In genomic region chr12:106010065-106010915, GRCm38 (mm10) we compare ENCODE assay signal across 8 mouse cellular contexts. TPM values are rescaled to one million over a fixed set of nuclear protein-coding genes. Genes with fewer than 3 reads are reported as not detected.
DNase-seq lines count a peak whose midpoint lies in the region; ATAC-seq lines count a peak whose summit lies in the region.

TSS of gene Vrk1 (plus strand) at chr12:106010228.

- 0 out of 2 replicates have a peak, but pooled peaks cover 3% of the 10 kb centered on the region for H3K9me3 ChIP-seq in forebrain, embryonic 14.5 days (replicated peaks; ENCODE audit: control insufficient read depth, low read length)
- no peaks in the 10 kb centered on the region for H3K9me3 ChIP-seq in neural tube, embryonic 15.5 days (replicated peaks)

- peak within 1 kb of the TSS; percentile 86 for H3K4me2 ChIP-seq in forebrain, embryonic 14.5 days (ENCODE audit: low read length)
- H3K4me2 ChIP-seq in neural tube, embryonic 15.5 days = peak within 1 kb of the TSS; percentile 93

- peak; percentile 98 for DNase-seq in ES-CJ7 (ENCODE audit: low read depth, low spot score)
- DNase-seq in cerebellum, adult 11 months = peak; percentile 93
- DNase-seq in forebrain, embryonic 14.5 days (ENCODE audit: low spot score) = peak; percentile 100
- peak; percentile 93 to 94 for DNase-seq in heart, postnatal 14 days
- peak; percentile 97 for DNase-seq in layer of hippocampus, adult 11-12 months (ENCODE audit: low spot score)
- DNase-seq in lung, adult 18-20 months = peak; percentile 98
- DNase-seq in testis, postnatal 14 days (ENCODE audit: low spot score) = peak; percentile 97

- H3K27ac ChIP-seq in forebrain, embryonic 14.5 days (ENCODE audit: low read depth, low read length) = peak within 1 kb of the TSS; percentile 15; the same call in 1 of the 2 replicates
- H3K27ac ChIP-seq in neural tube, embryonic 15.5 days (replicated peaks) = peak within 1 kb of the TSS; percentile 70

- WGBS in forebrain, embryonic 14.5 days = 1% methylated on average over 70 of the region's 72 CpGs
- WGBS in neural tube, embryonic 15.5 days = under 1% methylated on average over 71 of the region's 72 CpGs

- H3K4me3 ChIP-seq in forebrain, embryonic 14.5 days (ENCODE audit: low read depth, low read length) = peak within 1 kb of the TSS; percentile 76
- H3K4me3 ChIP-seq in neural tube, embryonic 15.5 days (replicated peaks) = peak within 1 kb of the TSS; percentile 90

- peak; percentile 99 for ATAC-seq in forebrain, embryonic 14.5 days
- peak; percentile 100 for ATAC-seq in neural tube, embryonic 15.5 days (ENCODE audit: low FRiP score)

- H3K9ac ChIP-seq in forebrain, embryonic 14.5 days (ENCODE audit: low read length) = peak within 1 kb of the TSS; percentile 83
- H3K9ac ChIP-seq in neural tube, embryonic 15.5 days (replicated peaks) = peak within 1 kb of the TSS; percentile 55

- no peaks in the 10 kb centered on the region for H3K36me3 ChIP-seq in forebrain, embryonic 14.5 days (ENCODE audit: control insufficient read depth, insufficient read depth, low read length)
- no peaks in the 10 kb centered on the region for H3K36me3 ChIP-seq in neural tube, embryonic 15.5 days

- no peaks in the 10 kb centered on the region for H3K27me3 ChIP-seq in forebrain, embryonic 14.5 days (replicated peaks; ENCODE audit: control insufficient read depth, insufficient read depth, low read length)
- H3K27me3 ChIP-seq in neural tube, embryonic 15.5 days (replicated peaks) = no peaks in the 10 kb centered on the region

- intact Hi-C loops in heart, postnatal 14 days (cut with DNase I) = no loop called here

- H3K4me1 ChIP-seq in forebrain, embryonic 14.5 days (ENCODE audit: control insufficient read depth, insufficient read depth, low read length) = peaks cover 7% of the 10 kb centered on the region; the same call in 1 of the 2 replicates
- peaks cover 13% of the 10 kb centered on the region for H3K4me1 ChIP-seq in neural tube, embryonic 15.5 days

RNA-seq across cellular contexts. Expression of gene Vrk1, which starts in this region (rescaled TPM):
- polyA plus RNA-seq in forebrain, embryonic 14.5 days (2014; fragmentation: Nextera tagmentation; extraction: Ambion mirVana) = 80.6 and 90.8 TPM in 2 replicates
- total RNA-seq in heart, postnatal 14 days (2021) = 10 to 100 TPM; 10.3 TPM
- polyA plus RNA-seq in neural tube, embryonic 15.5 days (2015; fragmentation: Nextera tagmentation; extraction: Ambion mirVana) = 24.8 and 40.5 TPM in 2 replicates

Comparison
In these comparisons a context has a peak if more than half of its experiments do, and no peak if none do; other contexts are left out.
1. Peak in every context shown above with its lines: DNase-seq, ATAC-seq, H3K4me3 ChIP-seq and H3K27ac ChIP-seq.